8 mouse cellular contexts compared by ENCODE assay signal in the genomic region with DNA sequence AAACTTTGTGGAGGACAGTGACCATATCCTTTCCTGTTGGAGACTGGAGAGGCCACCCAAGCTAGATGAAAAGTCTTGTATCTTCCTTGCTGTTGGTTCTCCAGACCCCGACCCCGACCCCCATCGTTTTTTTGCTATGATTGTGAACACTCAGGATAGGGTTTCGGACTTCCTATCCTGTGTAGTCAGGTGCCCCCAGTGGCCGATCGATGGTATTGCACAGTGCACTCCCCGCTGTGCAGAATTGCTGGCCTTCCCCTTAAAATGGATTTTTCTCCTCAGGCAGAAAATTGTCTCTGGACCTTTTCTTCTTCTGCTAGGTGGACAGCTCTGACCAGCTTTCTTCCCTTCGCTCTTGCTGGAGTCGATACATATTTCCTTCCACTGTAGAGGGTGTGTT. TPM values are rescaled to one million over a fixed set of nuclear protein-coding genes. Genes with fewer than 3 reads are reported as not detected.
DNase-seq lines count a peak whose midpoint lies in the region; ATAC-seq and TF ChIP-seq lines count a peak whose summit lies in the region.

No protein-coding gene starts in this region.

- 25% methylated on average over 9 of the region's 9 CpGs for WGBS in limb, embryonic 11.5 days

- H3K79me2 ChIP-seq in MEL (ENCODE audit: control insufficient read depth, insufficient read depth, low read length, poor library complexity), result no peaks in the 10 kb centered on the region

- TF ChIP-seq CTCF in MEL (IDR thresholded peaks at IDR 0.05 in 2 of 3, conservative IDR thresholded peaks at IDR 0.05 in 1 of 3; ENCODE audit: control insufficient read depth in 1 of 3, insufficient read depth in 1 of 3, low read depth in 2 of 3, low read length in 3 of 3, poor library complexity in 1 of 3, severe bottlenecking in 1 of 3), result peak; percentile 40 to 62 (median 46); a peak in 5 of 6 replicates

- no peak overlapping the region for H3K9ac ChIP-seq in MEL (ENCODE audit: control insufficient read depth, low read depth, low read length, poor library complexity, severe bottlenecking)
- no peak overlapping the region for H3K9ac ChIP-seq in limb, embryonic 11.5 days (ENCODE audit: low read length)

- TF ChIP-seq POLR2A in MEL (IDR thresholded peaks at IDR 0.05; ENCODE audit: control insufficient read depth in 1 of 2, insufficient read depth in 1 of 2, low read depth in 1 of 2, low read length in 2 of 2, poor library complexity in 1 of 2), result no peak

- no peak overlapping the region for H3K27ac ChIP-seq in MEL (ENCODE audit: control insufficient read depth, low read depth, low read length)
- H3K27ac ChIP-seq in limb, embryonic 11.5 days (replicated peaks; ENCODE audit: low read depth, low read length), result no peak overlapping the region

- no peak for ATAC-seq in cerebellum, adult (ENCODE audit: insufficient number of reproducible peaks, low FRiP score, low TSS enrichment)
- ATAC-seq in limb, embryonic 11.5 days (ENCODE audit: insufficient number of reproducible peaks, low FRiP score, low TSS enrichment, low read depth), result no peak

- H3K27me3 ChIP-seq in MEL (ENCODE audit: control insufficient read depth in 1 of 2, insufficient read depth in 2 of 2, low read length in 2 of 2), result no peaks in the 10 kb centered on the region
- H3K27me3 ChIP-seq in limb, embryonic 11.5 days (ENCODE audit: control insufficient read depth, insufficient read depth, low read length), result no peaks in the 10 kb centered on the region

- no peak overlapping the region for H3K4me3 ChIP-seq in MEL (ENCODE audit: control insufficient read depth in 1 of 2, insufficient read depth in 1 of 2, low read depth in 2 of 2, low read length in 2 of 2)
- no peak overlapping the region for H3K4me3 ChIP-seq in limb, embryonic 11.5 days (ENCODE audit: low read depth, low read length)

- no peak overlapping the region for H3K4me2 ChIP-seq in limb, embryonic 11.5 days (ENCODE audit: low read depth, severe bottlenecking)

- no peaks in the 10 kb centered on the region for H3K4me1 ChIP-seq in MEL (ENCODE audit: control insufficient read depth in 1 of 2, insufficient read depth in 2 of 2, low read length in 2 of 2)
- H3K4me1 ChIP-seq in limb, embryonic 11.5 days (ENCODE audit: control insufficient read depth, insufficient read depth, low read length), result no peaks in the 10 kb centered on the region; the same call in 1 of the 2 replicates

- no peaks in the 10 kb centered on the region for H3K9me3 ChIP-seq in MEL (replicated peaks; ENCODE audit: insufficient read depth, low read length)
- H3K9me3 ChIP-seq in limb, embryonic 11.5 days (ENCODE audit: control insufficient read depth, low read length), result peaks cover 2% of the 10 kb centered on the region; the same call in 1 of the 2 replicates

- TF ChIP-seq EP300 in MEL (IDR thresholded peaks at IDR 0.05; ENCODE audit: low read depth in 1 of 2, low read length in 2 of 2), result no peak

- DNase-seq in cerebellum, postnatal 10 days, result peak; percentile 67 to 76
- peak; percentile 44 for DNase-seq in left cerebral cortex, postnatal 4 days
- DNase-seq in left cerebral cortex, adult 9 months (ENCODE audit: low spot score in 2 of 2), result no peak
- peak; percentile 10 for DNase-seq in MEL (ENCODE audit: low read depth, low spot score)
- DNase-seq in limb, embryonic 11.5 days (ENCODE audit: low spot score), result peak; percentile 78
- DNase-seq in natural killer cell, adult 2 months (ENCODE audit: low spot score in 2 of 2), result no peak
- no peak for DNase-seq in ovary, postnatal 14 days (ENCODE audit: low spot score)

- intact Hi-C loops in left cerebral cortex, postnatal 4 days (cut with DNase I), result loop anchor here (10.0 kb wide), 2 partner anchors 92 to 122 kb away; no protein-coding TSS in a partner anchor

- no peaks in the 10 kb centered on the region for H3K36me3 ChIP-seq in MEL (ENCODE audit: control insufficient read depth in 1 of 2, insufficient read depth in 2 of 2, low read length in 2 of 2)
- no peaks in the 10 kb centered on the region for H3K36me3 ChIP-seq in limb, embryonic 11.5 days (ENCODE audit: control insufficient read depth, insufficient read depth, low read length)

- TF ChIP-seq RAD21 in MEL (IDR thresholded peaks at IDR 0.05; ENCODE audit: low read depth, low read length), result peak; percentile 6; the same call in 1 of the 2 replicates

TF ChIP-seq in MEL, 35 proteins besides CTCF, POLR2A, EP300 and RAD21:
- no peak for TF ChIP-seq GABPA (IDR thresholded peaks at IDR 0.05; ENCODE audit: low read depth, low read length)
- no peak for TF ChIP-seq ELF1 (IDR thresholded peaks at IDR 0.05; ENCODE audit: low read depth, low read length)
- TF ChIP-seq NRF1 (IDR thresholded peaks at IDR 0.05; ENCODE audit: insufficient read depth, low read depth, low read length, poor library complexity, severe bottlenecking), result no peak
- TF ChIP-seq POLR2AphosphoS2 (IDR thresholded peaks at IDR 0.05; ENCODE audit: low read length), result no peak
- TF ChIP-seq MYB (IDR thresholded peaks at IDR 0.05; ENCODE audit: low read depth, low read length), result no peak
- no peak for TF ChIP-seq MXI1 (IDR thresholded peaks at IDR 0.05; ENCODE audit: low read depth, low read length)
- TF ChIP-seq CHD1 (IDR thresholded peaks at IDR 0.05; ENCODE audit: low read depth, low read length), result no peak
- TF ChIP-seq TCF12 (IDR thresholded peaks at IDR 0.05; ENCODE audit: low read depth, low read length), result no peak

RNA-seq across cellular contexts. Expression of a gene that starts 22.5 kb away (rescaled TPM):
- total RNA-seq in left cerebral cortex, postnatal 4 days (2021), result 100 to 1,000 TPM; 444 to 539 TPM
- not detected in 2 replicates for total RNA-seq in MEL (2012; rRNA removed)
- polyA plus RNA-seq in MEL (2012; ENCODE audit: insufficient read depth in 1 of 2, insufficient read length in 2 of 2, low read depth in 1 of 2, low replicate concordance in 2 of 2, missing spikeins in 1 of 2), result not detected
- polyA plus RNA-seq in limb, embryonic 11.5 days (2014; fragmentation: Nextera tagmentation; extraction: Ambion mirVana), result 4.3 TPM in 2 replicates

RNA-seq across cellular contexts. Expression of a gene that starts 31.9 kb away (rescaled TPM):
- total RNA-seq in left cerebral cortex, postnatal 4 days (2021), result 10 to 100 TPM; 61.6 to 73.2 TPM
- not detected in 2 replicates for total RNA-seq in MEL (2012; rRNA removed)
- not detected for polyA plus RNA-seq in MEL (2012; ENCODE audit: insufficient read depth in 1 of 2, insufficient read length in 2 of 2, low read depth in 1 of 2, low replicate concordance in 2 of 2, missing spikeins in 1 of 2)
- 62.3 and 70.9 TPM in 2 replicates for polyA plus RNA-seq in limb, embryonic 11.5 days (2014; fragmentation: Nextera tagmentation; extraction: Ambion mirVana)

Comparison
In these comparisons a context has a peak if more than half of its experiments do, and no peak if none do; other contexts are left out.
1. DNase-seq: peak in cerebellum, postnatal 10 days (2 of 2), left cerebral cortex, postnatal 4 days (single experiment), MEL (single experiment) and limb, embryonic 11.5 days (single experiment); none in left cerebral cortex, adult 9 months (0 of 2), natural killer cell, adult 2 months (0 of 2) and ovary, postnatal 14 days (single experiment).
2. RNA of a gene that starts 22.5 kb away (total RNA-seq): 444 to 539 TPM in left cerebral cortex, postnatal 4 days; not detected in MEL; every median in the first group is over 100 times any median in the second.
3. RNA of a gene that starts 31.9 kb away (total RNA-seq): 61.6 to 73.2 TPM in left cerebral cortex, postnatal 4 days; not detected in MEL; every median in the first group is over 10 times any median in the second.